Mouse (Mus musculus): ENCODE data around the gene Alg14. TPM values are rescaled to one million over a fixed set of nuclear protein-coding genes. Genes with fewer than 3 reads are reported as not detected.

Gene Alg14
- polyA plus RNA-seq, 1 experiment from 2014 or later: 34.1 TPM

DNA sequence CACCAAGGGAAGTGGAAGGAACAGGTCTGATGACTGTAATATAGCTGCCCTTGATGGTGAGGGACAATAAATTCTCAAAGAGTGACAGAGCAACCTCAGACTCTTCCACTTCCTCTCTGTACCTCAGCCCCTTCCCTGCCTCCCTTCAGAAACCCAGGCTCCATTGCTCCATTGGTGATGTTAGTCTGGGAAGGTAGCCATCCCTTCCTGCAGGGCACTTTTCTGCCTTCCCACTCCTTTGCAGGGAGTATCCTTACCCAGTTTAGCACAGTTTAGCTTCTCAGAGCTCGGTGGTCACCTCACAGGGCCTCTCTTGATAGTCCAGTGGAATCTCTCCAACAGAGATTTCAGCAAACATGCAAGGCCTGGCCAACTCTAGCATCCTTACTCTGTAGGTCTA is 30.7 kb upstream of the Alg14 start:
- no peak overlapping the region for H3K4me3 ChIP-seq
- H3K27me3 ChIP-seq: peaks cover 50% of the 10 kb centered on the region
- H3K4me2 ChIP-seq: no peak overlapping the region
- no peak for ATAC-seq (replicated peaks; ENCODE audit: insufficient number of reproducible peaks, insufficient read depth, low FRiP score, low read depth)
- H3K9me3 ChIP-seq (replicated peaks): no peaks in the 10 kb centered on the region
- WGBS: 60% methylated on average over 1 of the region's 1 CpGs
- H3K9ac ChIP-seq: no peak overlapping the region
- H3K4me1 ChIP-seq (replicated peaks): peaks cover 19% of the 10 kb centered on the region
- no peaks in the 10 kb centered on the region for H3K36me3 ChIP-seq
- H3K27ac ChIP-seq: no peak overlapping the region

DNA sequence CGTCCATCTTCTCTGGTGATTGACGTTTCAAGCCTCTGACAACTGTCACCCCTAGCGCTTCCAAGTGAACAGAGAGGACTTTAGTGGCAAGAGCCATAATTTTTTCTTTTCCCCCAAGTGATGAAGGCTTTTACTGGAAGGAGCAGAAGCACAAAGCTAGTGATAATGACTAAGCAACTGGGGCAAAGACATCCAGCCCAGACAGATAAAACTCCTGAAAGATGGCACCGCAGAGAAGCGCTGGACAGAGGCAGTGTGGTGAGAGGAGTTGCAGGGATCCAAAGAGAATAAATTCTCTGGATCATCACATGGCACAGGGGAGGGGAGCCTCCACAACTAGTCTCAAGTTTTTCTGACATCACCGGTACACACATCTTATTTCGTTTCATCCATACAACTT is 30.3 kb upstream of the Alg14 start:
- Histone ChIP-seq H3K27me3 (peaks cover 51% of the 10 kb centered on the region), H3K9me3 (replicated peaks) (no peaks in the 10 kb centered on the region), H3K36me3 (no peaks in the 10 kb centered on the region), H3K4me3 (no peak overlapping the region), H3K27ac (no peak overlapping the region), H3K9ac (no peak overlapping the region), H3K4me2 (no peak overlapping the region), H3K4me1 (replicated peaks) (peaks cover 19% of the 10 kb centered on the region)
- 73% methylated on average over 7 of the region's 7 CpGs for WGBS
- ATAC-seq (replicated peaks; ENCODE audit: insufficient number of reproducible peaks, insufficient read depth, low FRiP score, low read depth): no peak

DNA sequence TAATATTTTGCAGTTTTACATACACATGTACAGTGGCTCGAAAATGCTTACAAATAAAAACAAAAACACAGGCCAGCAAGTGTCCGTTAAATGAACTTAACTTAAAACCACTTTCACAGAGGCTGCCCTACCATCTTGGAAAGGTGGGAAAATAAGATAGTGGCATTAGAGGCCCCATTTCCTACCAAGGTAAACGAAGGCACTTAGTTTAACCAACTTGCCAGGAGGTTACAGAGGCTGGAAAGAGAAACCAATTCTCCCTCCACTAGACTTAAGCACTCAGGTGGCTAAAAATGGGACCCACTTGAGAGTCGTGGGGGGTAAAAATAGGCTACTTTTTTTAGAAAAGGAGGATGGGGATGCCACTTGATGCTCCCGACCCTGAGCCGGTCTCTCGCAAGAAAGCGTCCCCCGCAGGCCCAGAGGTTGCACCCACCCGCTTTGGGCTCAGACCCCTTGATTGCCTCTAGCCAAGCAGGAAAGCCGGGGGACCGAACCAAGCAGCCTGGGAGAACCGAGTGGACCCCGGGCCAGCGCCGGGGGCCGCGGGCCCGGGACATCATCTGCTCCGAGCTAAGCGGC is 29.5 kb upstream of the Alg14 start:
- Histone ChIP-seq H3K4me3 (peak overlapping the region; percentile 70), H3K4me1 (replicated peaks) (peaks cover 19% of the 10 kb centered on the region), H3K27ac (no peak overlapping the region), H3K27me3 (peaks cover 54% of the 10 kb centered on the region), H3K9me3 (replicated peaks) (no peaks in the 10 kb centered on the region), H3K9ac (peak overlapping the region; percentile 66), H3K36me3 (no peaks in the 10 kb centered on the region), H3K4me2 (peak overlapping the region; percentile 96)
- WGBS: 11% methylated on average over 21 of the region's 21 CpGs
- ATAC-seq (replicated peaks; ENCODE audit: insufficient number of reproducible peaks, insufficient read depth, low FRiP score, low read depth): no peak

DNA sequence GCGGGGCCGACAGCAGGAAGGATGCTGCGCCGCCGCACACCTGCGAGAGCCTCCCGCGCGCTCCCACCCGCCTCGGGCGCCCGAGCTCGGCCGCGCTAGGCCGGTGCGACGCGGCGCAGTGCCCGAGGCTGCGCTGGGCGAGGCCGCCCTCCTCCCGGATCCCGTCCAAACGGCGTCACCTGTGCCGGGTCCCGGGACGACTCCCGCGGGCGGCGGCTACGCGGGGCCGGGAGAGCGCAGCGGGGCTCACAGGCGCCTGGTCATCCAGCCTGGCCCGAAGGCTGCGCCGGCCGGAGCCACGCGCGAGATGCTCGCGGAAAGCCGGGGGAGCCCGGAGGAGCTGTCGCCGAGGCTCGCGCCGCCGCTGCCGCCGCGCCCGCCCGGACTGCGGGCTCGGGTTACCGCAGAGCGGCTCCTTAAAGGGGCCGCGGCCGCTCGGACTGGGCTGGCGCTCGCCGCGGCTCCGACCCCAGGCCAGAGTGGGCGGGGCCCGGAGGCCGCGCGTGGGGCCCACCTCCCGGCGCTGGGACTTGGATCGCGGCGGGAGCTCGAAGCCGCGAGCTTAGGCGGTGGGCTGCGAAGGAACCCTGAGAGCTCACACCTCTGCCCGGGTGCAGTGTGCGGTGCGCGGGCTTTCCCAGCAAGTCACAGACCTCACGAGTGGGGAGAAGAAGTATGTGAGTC is 28.9 kb upstream of the Alg14 start:
- no peaks in the 10 kb centered on the region for H3K36me3 ChIP-seq
- peak overlapping the region; percentile 70 for H3K4me3 ChIP-seq
- H3K27me3 ChIP-seq: peaks cover 56% of the 10 kb centered on the region
- under 1% methylated on average over 97 of the region's 97 CpGs for WGBS
- ATAC-seq (replicated peaks; ENCODE audit: insufficient number of reproducible peaks, insufficient read depth, low FRiP score, low read depth): peak; percentile 88
- no peak overlapping the region for H3K27ac ChIP-seq
- H3K9me3 ChIP-seq (replicated peaks): no peaks in the 10 kb centered on the region
- H3K4me1 ChIP-seq (replicated peaks): peaks cover 19% of the 10 kb centered on the region
- peak overlapping the region; percentile 66 for H3K9ac ChIP-seq
- peak overlapping the region; percentile 96 for H3K4me2 ChIP-seq

DNA sequence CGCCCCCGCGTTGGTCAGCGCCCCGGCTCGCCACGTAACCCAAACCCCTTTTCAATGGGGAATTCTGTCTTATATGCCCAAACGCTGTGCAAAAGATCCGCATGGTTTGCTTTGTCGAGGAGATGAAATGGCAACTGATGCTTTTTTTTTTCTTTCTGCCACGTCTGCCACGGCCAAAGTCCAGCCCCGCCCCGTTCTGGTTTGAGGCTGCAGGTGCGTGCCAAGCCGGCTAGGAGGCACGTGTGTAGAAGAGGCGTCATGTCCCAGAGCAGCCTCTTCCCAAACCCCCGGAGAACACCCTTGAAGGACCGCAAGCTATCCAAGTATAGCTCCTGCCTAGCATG is 28.4 kb upstream of the Alg14 start:
- Histone ChIP-seq H3K4me1 (replicated peaks) (peaks cover 19% of the 10 kb centered on the region), H3K9me3 (replicated peaks) (no peaks in the 10 kb centered on the region), H3K27me3 (peaks cover 56% of the 10 kb centered on the region), H3K27ac (no peak overlapping the region), H3K36me3 (no peaks in the 10 kb centered on the region), H3K4me2 (peak overlapping the region; percentile 96), H3K9ac (peak overlapping the region; percentile 66), H3K4me3 (peak overlapping the region; percentile 70)
- ATAC-seq (replicated peaks; ENCODE audit: insufficient number of reproducible peaks, insufficient read depth, low FRiP score, low read depth): peak; percentile 19; the same call in 1 of the 2 replicates
- WGBS: 2% methylated on average over 20 of the region's 20 CpGs

DNA sequence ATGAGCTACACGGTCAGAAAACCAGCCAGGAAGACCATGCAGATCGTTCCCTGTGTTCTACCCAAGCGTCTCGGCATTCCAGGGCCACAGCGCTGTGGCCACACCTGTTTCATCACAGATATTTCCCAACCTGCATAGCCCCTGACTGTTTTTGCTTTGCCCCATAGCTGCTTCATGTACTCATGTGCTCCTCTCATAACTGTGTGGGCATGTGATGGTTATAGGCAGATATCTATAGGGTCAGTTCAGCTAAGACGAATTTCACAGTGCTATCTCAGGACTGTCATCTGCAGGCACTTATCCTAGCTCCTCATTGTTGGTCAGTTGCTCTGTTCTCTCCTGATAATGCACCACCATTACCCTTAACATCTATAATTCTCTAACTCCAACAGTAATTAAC is 27.3 kb upstream of the Alg14 start:
- Histone ChIP-seq H3K27me3 (peaks cover 56% of the 10 kb centered on the region), H3K9me3 (replicated peaks) (no peaks in the 10 kb centered on the region), H3K36me3 (no peaks in the 10 kb centered on the region), H3K4me2 (no peak overlapping the region), H3K27ac (no peak overlapping the region), H3K4me1 (replicated peaks) (peaks cover 15% of the 10 kb centered on the region), H3K9ac (no peak overlapping the region), H3K4me3 (no peak overlapping the region)
- WGBS: 57% methylated on average over 6 of the region's 6 CpGs
- ATAC-seq (replicated peaks; ENCODE audit: insufficient number of reproducible peaks, insufficient read depth, low FRiP score, low read depth): no peak

DNA sequence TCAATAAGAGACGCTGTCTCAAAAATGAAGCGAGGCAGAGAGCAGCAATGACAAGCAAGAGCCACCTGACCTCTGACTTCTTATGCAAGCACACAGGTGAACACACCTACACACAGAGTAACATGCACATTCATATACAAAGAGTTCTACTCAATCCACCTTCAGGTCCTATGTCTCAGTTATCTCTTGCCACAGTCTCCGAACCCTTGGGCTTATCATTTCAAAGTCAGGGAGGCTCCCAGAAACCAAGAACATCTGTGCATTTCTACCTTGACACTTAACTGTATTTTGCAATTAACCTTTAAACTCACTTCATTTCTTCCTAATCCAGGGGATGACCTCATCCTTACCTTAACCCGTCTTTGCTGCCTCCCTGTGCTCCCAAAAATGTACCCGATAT is 24.3 kb upstream of the Alg14 start:
- no peaks in the 10 kb centered on the region for H3K9me3 ChIP-seq (replicated peaks)
- WGBS: 80% methylated on average over 5 of the region's 5 CpGs
- peaks cover 31% of the 10 kb centered on the region for H3K27me3 ChIP-seq
- no peak overlapping the region for H3K9ac ChIP-seq
- H3K27ac ChIP-seq: no peak overlapping the region
- H3K4me2 ChIP-seq: no peak overlapping the region
- H3K4me3 ChIP-seq: no peak overlapping the region
- no peak for ATAC-seq (replicated peaks; ENCODE audit: insufficient number of reproducible peaks, insufficient read depth, low FRiP score, low read depth)
- peaks cover 9% of the 10 kb centered on the region for H3K4me1 ChIP-seq (replicated peaks)
- H3K36me3 ChIP-seq: no peaks in the 10 kb centered on the region

DNA sequence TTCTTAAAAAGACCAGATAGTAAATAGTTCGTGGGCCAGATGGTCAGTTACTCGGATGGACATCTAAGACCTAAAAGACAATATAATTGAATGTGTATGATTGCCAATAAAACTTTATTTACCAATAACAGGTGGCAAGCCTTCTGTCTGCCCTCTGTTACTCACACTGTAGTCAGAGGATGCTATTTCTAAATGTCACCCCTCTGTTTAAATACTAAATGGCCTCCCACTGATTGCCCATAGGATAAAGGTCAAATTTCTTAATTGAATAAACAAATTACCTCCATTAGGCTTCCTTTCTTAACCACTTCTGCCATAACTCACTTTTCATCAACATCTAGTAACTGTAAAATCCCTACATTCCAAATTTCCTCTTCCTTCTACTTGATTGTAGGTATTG is 19.0 kb upstream of the Alg14 start:
- ATAC-seq (replicated peaks; ENCODE audit: insufficient number of reproducible peaks, insufficient read depth, low FRiP score, low read depth): no peak
- no peak overlapping the region for H3K4me3 ChIP-seq
- no peaks in the 10 kb centered on the region for H3K36me3 ChIP-seq
- H3K4me1 ChIP-seq (replicated peaks): 0 out of 2 replicates have a peak, but pooled peaks cover 4% of the 10 kb centered on the region
- H3K27me3 ChIP-seq: no peaks in the 10 kb centered on the region
- H3K9me3 ChIP-seq (replicated peaks): no peaks in the 10 kb centered on the region
- WGBS: 73% methylated on average over 2 of the region's 2 CpGs
- H3K4me2 ChIP-seq: no peak overlapping the region
- H3K27ac ChIP-seq: no peak overlapping the region
- H3K9ac ChIP-seq: no peak overlapping the region

DNA sequence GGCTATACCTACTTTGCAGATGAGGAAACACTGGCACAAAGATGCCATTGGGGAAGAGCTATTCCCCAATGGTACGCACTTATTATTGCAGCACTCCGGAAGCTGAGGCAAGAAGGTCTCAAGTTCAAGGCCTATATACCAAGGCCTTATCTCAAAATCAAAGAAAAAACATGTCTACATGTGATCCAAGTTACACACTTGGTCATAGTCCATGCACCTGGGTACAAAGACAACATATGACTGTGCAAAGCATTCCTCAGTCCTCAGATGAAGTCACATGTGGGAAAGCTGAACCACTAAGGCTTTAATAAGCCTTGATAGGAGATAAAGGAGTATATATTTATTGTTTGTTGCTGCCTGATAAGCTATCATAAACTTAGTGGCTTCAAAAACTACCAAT is 17.6 kb upstream of the Alg14 start:
- Histone ChIP-seq H3K27ac (no peak overlapping the region), H3K4me3 (no peak overlapping the region), H3K9ac (no peak overlapping the region), H3K4me1 (replicated peaks) (0 out of 2 replicates have a peak, but pooled peaks cover 7% of the 10 kb centered on the region), H3K9me3 (replicated peaks) (no peaks in the 10 kb centered on the region), H3K36me3 (no peaks in the 10 kb centered on the region), H3K27me3 (no peaks in the 10 kb centered on the region), H3K4me2 (no peak overlapping the region)
- WGBS: 91% methylated on average over 2 of the region's 2 CpGs
- ATAC-seq (replicated peaks; ENCODE audit: insufficient number of reproducible peaks, insufficient read depth, low FRiP score, low read depth): no peak

DNA sequence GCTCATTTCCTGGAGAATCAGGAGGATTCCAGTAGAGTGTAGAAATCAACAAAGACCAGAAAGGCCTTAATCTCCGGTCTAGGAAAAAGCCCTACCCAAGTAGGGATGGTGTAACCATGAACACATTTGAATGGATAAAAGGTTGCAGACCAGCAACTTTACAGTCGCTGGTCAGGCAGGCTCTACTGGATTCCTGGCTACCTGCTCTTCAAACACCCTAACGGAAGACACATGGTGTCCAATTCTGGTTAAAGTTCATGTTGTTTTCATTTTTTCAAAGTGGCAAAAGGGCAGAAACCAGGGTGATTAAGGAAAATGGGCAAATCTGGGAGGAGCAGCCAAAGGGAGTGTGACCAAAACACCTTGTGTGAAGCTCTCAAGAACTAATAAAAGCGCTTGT is 14.6 kb upstream of the Alg14 start:
- Histone ChIP-seq H3K4me3 (no peak overlapping the region), H3K9ac (no peak overlapping the region), H3K27me3 (no peaks in the 10 kb centered on the region), H3K9me3 (replicated peaks) (no peaks in the 10 kb centered on the region), H3K4me2 (no peak overlapping the region), H3K27ac (no peak overlapping the region), H3K4me1 (replicated peaks) (0 out of 2 replicates have a peak, but pooled peaks cover 7% of the 10 kb centered on the region), H3K36me3 (no peaks in the 10 kb centered on the region)
- ATAC-seq (replicated peaks; ENCODE audit: insufficient number of reproducible peaks, insufficient read depth, low FRiP score, low read depth): no peak
- WGBS: 75% methylated on average over 4 of the region's 4 CpGs

DNA sequence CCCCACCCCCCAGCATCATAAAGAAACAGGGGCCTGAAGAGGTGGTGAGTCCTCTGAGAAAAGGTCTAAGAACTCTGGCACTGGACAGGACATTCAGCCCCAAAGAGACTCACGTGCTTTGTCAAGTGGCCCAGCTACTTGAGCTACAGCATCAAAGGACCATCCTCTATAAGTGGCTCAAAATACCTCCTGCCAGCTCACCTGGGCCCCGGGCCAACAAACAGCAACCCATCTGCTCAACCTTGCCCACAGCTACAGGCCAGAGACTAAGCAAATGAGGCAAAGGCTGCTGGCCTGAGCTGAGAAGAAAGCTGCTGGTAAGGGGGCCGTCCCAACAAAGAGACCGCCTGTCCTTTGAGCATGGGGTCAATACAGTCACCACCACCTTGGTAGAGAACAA is 14.0 kb upstream of the Alg14 start:
- Histone ChIP-seq H3K4me3 (no peak overlapping the region), H3K4me1 (replicated peaks) (0 out of 2 replicates have a peak, but pooled peaks cover 7% of the 10 kb centered on the region), H3K27me3 (no peaks in the 10 kb centered on the region), H3K9ac (no peak overlapping the region), H3K36me3 (no peaks in the 10 kb centered on the region), H3K27ac (no peak overlapping the region), H3K4me2 (no peak overlapping the region), H3K9me3 (replicated peaks) (no peaks in the 10 kb centered on the region)
- peak; percentile 72; the same call in 1 of the 2 replicates for ATAC-seq (replicated peaks; ENCODE audit: insufficient number of reproducible peaks, insufficient read depth, low FRiP score, low read depth)
- 61% methylated on average over 4 of the region's 4 CpGs for WGBS

DNA sequence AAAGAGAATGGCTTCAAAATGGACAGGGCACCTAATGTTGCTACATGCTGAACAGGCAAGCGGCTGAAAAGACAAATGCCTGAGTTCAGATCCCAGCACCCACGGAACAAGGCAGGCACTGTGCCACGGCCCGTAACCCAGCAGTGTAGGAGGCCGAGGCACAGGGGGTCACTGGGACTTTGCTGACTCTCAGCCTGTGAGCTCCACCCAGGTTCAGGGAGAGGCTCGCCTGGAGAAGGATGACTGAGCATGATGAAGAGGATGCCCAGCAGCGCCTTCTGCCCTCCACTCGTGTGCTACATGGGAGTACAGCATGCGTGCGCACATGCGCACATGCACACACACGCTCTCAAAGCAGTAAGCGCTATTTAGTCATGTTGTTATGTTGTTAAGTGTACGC is 11.9 kb upstream of the Alg14 start:
- 90% methylated on average over 14 of the region's 14 CpGs for WGBS

More for the DNA sequence above, 11.9 kb upstream of the Alg14 start:
- no peak overlapping the region for H3K4me3 ChIP-seq
- H3K4me1 ChIP-seq (replicated peaks): 0 out of 2 replicates have a peak, but pooled peaks cover 7% of the 10 kb centered on the region
- no peaks in the 10 kb centered on the region for H3K36me3 ChIP-seq
- H3K27me3 ChIP-seq: no peaks in the 10 kb centered on the region
- H3K27ac ChIP-seq: no peak overlapping the region
- no peak overlapping the region for H3K4me2 ChIP-seq
- H3K9ac ChIP-seq: no peak overlapping the region
- ATAC-seq (replicated peaks; ENCODE audit: insufficient number of reproducible peaks, insufficient read depth, low FRiP score, low read depth): no peak
- H3K9me3 ChIP-seq (replicated peaks): no peaks in the 10 kb centered on the region
